Mouse (Mus musculus) brain, embryonic 14.5 days (tissue): ENCODE results near the gene Rel.

Experiments
- CTCF ChIP-seq: fragments of 200-500 bp; IDR thresholded peaks from 2 replicates; pipeline ENCODE4 v1.5.1; 2012; ENCODE audit warnings: inconsistent platforms, mild to moderate bottlenecking, moderate library complexity, borderline replicate concordance; ENCODE audit not compliant: insufficient read depth, insufficient read length; ENCODE audit errors: extremely low read depth
- POLR2A ChIP-seq: fragments of 200-500 bp; IDR thresholded peaks from 2 replicates; pipeline ENCODE4 v1.6.1; 2012; ENCODE audit warnings: mild to moderate bottlenecking, inconsistent platforms, borderline replicate concordance; ENCODE audit not compliant: poor library complexity, insufficient read depth, insufficient read length, severe bottlenecking; ENCODE audit errors: extremely low read depth

- TF ChIP-seq POLR2A (peak; percentile 59), CTCF (no peak)
Measured at GRCm38 (mm10) chr11:23770760-23771506, at the start of gene Rel.
